ENCODE assay signal across 18 mouse cellular contexts in genomic region chr13:60286525-60287224, GRCm38 (mm10).
DNase-seq lines count a peak whose midpoint lies in the region; ATAC-seq lines count a peak whose summit lies in the region.
"Had no signal": no experiment of that assay in that cellular context is flagged by ENCODE, and none has a peak within 500 bp of the region (broad histone marks: within the 10 kb centered on the region; RNA-seq: fewer than 3 reads in every experiment).

No protein-coding gene starts in this region.

- no peak overlapping the region for H3K4me2 ChIP-seq in intestine, embryonic 14.5 days (ENCODE audit: low read length)
- H3K4me2 ChIP-seq: embryonic facial prominence, embryonic 12.5 days; lung, embryonic 14.5 days; neural tube, embryonic 12.5 days had no signal

- H3K27ac ChIP-seq in intestine, embryonic 14.5 days (ENCODE audit: low read depth): peak overlapping the region; percentile 1; the same call in 1 of the 2 replicates
- H3K27ac ChIP-seq: embryonic facial prominence, embryonic 12.5 days; forebrain, embryonic 10.5 days; hindbrain, embryonic 10.5 days; neural tube, embryonic 12.5 days had no signal

- 17% methylated on average over 11 of the region's 11 CpGs for WGBS in intestine, embryonic 14.5 days

- peak; percentile 47 for DNase-seq in embryo, embryonic 10 days (ENCODE audit: low spot score)
- DNase-seq in embryo, embryonic 11 days: no peak
- DNase-seq in ovary, postnatal 36 days (ENCODE audit: low spot score): peak; percentile 19
- no peak for DNase-seq in ovary, postnatal 14 days (ENCODE audit: low spot score)
- no peak for DNase-seq in intestine, embryonic 14.5 days (ENCODE audit: low spot score)
- DNase-seq in layer of hippocampus, adult 9-11 months: no peak
- no peak for DNase-seq in urinary bladder, postnatal 14 days (ENCODE audit: low spot score)
- DNase-seq: adrenal gland, adult 2 months; cerebellum, adult 9-11 months; kidney, adult 2 months; lung, embryonic 14.5 days; spleen, adult 18-20 months; thymus, adult 2 months had no signal

- H3K4me3 ChIP-seq in intestine, embryonic 14.5 days (ENCODE audit: low read depth, low read length): no peak overlapping the region
- H3K4me3 ChIP-seq: embryonic facial prominence, embryonic 12.5 days; forebrain, embryonic 10.5 days; hindbrain, embryonic 10.5 days; neural tube, embryonic 12.5 days had no signal

- ATAC-seq in intestine, embryonic 14.5 days (replicated peaks; ENCODE audit: low FRiP score, low TSS enrichment, low read depth): peak; percentile 78
- no peak for ATAC-seq in megakaryocyte progenitor cell, adult 5-6 weeks (replicated peaks; ENCODE audit: poor library complexity)

- no peaks in the 10 kb centered on the region for H3K27me3 ChIP-seq in intestine, embryonic 14.5 days (replicated peaks; ENCODE audit: control insufficient read depth, insufficient read depth, low read length)
- H3K27me3 ChIP-seq: embryonic facial prominence, embryonic 12.5 days; neural tube, embryonic 12.5 days had no signal

- no peak overlapping the region for H3K9ac ChIP-seq in intestine, embryonic 14.5 days (ENCODE audit: low read length)
- H3K9ac ChIP-seq: embryonic facial prominence, embryonic 12.5 days; lung, embryonic 14.5 days; neural tube, embryonic 12.5 days had no signal

- no peaks in the 10 kb centered on the region for H3K36me3 ChIP-seq in intestine, embryonic 14.5 days (ENCODE audit: control insufficient read depth, insufficient read depth, low read length)
- H3K36me3 ChIP-seq: embryonic facial prominence, embryonic 12.5 days; forebrain, embryonic 10.5 days; hindbrain, embryonic 10.5 days; neural tube, embryonic 12.5 days had no signal

- H3K9me3 ChIP-seq in intestine, embryonic 14.5 days (ENCODE audit: control insufficient read depth, low read length): no peaks in the 10 kb centered on the region
- H3K9me3 ChIP-seq: embryonic facial prominence, embryonic 12.5 days; forebrain, embryonic 10.5 days; hindbrain, embryonic 10.5 days; neural tube, embryonic 12.5 days had no signal

- peaks cover 9% of the 10 kb centered on the region for H3K4me1 ChIP-seq in intestine, embryonic 14.5 days (replicated peaks; ENCODE audit: control insufficient read depth, insufficient read depth, low read length)
- H3K4me1 ChIP-seq: hindbrain, embryonic 10.5 days; neural tube, embryonic 12.5 days had no signal

Comparison
In these comparisons a context has a peak if more than half of its experiments do, and no peak if none do; other contexts are left out.
1. DNase-seq: peak in embryo, embryonic 10 days (single experiment) and ovary, postnatal 36 days (single experiment); none in embryo, embryonic 11 days (single experiment), ovary, postnatal 14 days (single experiment), intestine, embryonic 14.5 days (single experiment), layer of hippocampus, adult 9-11 months (single experiment) and urinary bladder, postnatal 14 days (single experiment).